Mouse (Mus musculus): ENCODE measurements at regions not wholly inside any gene's neighbourhood (a gene's known extent, or its start where the extent isn't known, plus 50 kb on each side); places are given as distances from the start of the nearest gene placed in this dataset.
"Not testable (repeated sequence)": the region's sequence is repeated elsewhere in the genome, so short reads cannot be mapped to it uniquely, and the experiment has no call there.

- no peak for ATAC-seq (replicated peaks; ENCODE audit: low FRiP score, low TSS enrichment, poor library complexity, severe bottlenecking)
Observed at GRCm38 (mm10) chr8:112238681-112239080, 223.8 kb upstream of the Gm6793 start.

GRCm38 (mm10) chr8:112236751-112237150 is 221.9 kb upstream of the Gm6793 start:
- not testable (repeated sequence) for ATAC-seq (replicated peaks; ENCODE audit: low FRiP score, low TSS enrichment, poor library complexity, severe bottlenecking)

GRCm38 (mm10) chr8:112219656-112220055 is 204.8 kb upstream of the Gm6793 start:
- ATAC-seq (replicated peaks; ENCODE audit: low FRiP score, low TSS enrichment, poor library complexity, severe bottlenecking) = no peak

- no peak for ATAC-seq (replicated peaks; ENCODE audit: low FRiP score, low TSS enrichment, poor library complexity, severe bottlenecking)
Observed at GRCm38 (mm10) chr8:112212170-112212569, 197.3 kb upstream of the Gm6793 start.

GRCm38 (mm10) chr8:112196423-112196822 is 181.6 kb upstream of the Gm6793 start:
- ATAC-seq (replicated peaks; ENCODE audit: low FRiP score, low TSS enrichment, poor library complexity, severe bottlenecking) = no peak

- ATAC-seq (replicated peaks; ENCODE audit: low FRiP score, low TSS enrichment, poor library complexity, severe bottlenecking) = no peak
Observed at GRCm38 (mm10) chr8:112195880-112196279, 181.0 kb upstream of the Gm6793 start.

- ATAC-seq (replicated peaks; ENCODE audit: low FRiP score, low TSS enrichment, poor library complexity, severe bottlenecking) = no peak
Observed at GRCm38 (mm10) chr8:112191846-112192245, 177.0 kb upstream of the Gm6793 start.

GRCm38 (mm10) chr8:112189698-112190097 is 174.9 kb upstream of the Gm6793 start:
- ATAC-seq (replicated peaks; ENCODE audit: low FRiP score, low TSS enrichment, poor library complexity, severe bottlenecking) = no peak

- no peak for ATAC-seq (replicated peaks; ENCODE audit: low FRiP score, low TSS enrichment, poor library complexity, severe bottlenecking)
Observed at GRCm38 (mm10) chr8:112170184-112170583, 155.3 kb upstream of the Gm6793 start.

GRCm38 (mm10) chr8:112156656-112157055 is 141.8 kb upstream of the Gm6793 start:
- no peak for ATAC-seq (replicated peaks; ENCODE audit: low FRiP score, low TSS enrichment, poor library complexity, severe bottlenecking)

- ATAC-seq (replicated peaks; ENCODE audit: low FRiP score, low TSS enrichment, poor library complexity, severe bottlenecking) = no peak
Observed at GRCm38 (mm10) chr8:112138924-112139323, 124.1 kb upstream of the Gm6793 start.

GRCm38 (mm10) chr8:112130196-112130595 is 115.4 kb upstream of the Gm6793 start:
- ATAC-seq (replicated peaks; ENCODE audit: low FRiP score, low TSS enrichment, poor library complexity, severe bottlenecking) = no peak

- ATAC-seq (replicated peaks; ENCODE audit: low FRiP score, low TSS enrichment, poor library complexity, severe bottlenecking) = peak; percentile 74
Observed at GRCm38 (mm10) chr8:112128833-112129518, 114.1 kb upstream of the Gm6793 start.

GRCm38 (mm10) chr8:112111950-112112349 is 97.1 kb upstream of the Gm6793 start:
- ATAC-seq (replicated peaks; ENCODE audit: low FRiP score, low TSS enrichment, poor library complexity, severe bottlenecking) = no peak

GRCm38 (mm10) chr8:112097883-112098635 is 83.2 kb upstream of the Gm6793 start:
- no peak for ATAC-seq (replicated peaks; ENCODE audit: low FRiP score, low TSS enrichment, poor library complexity, severe bottlenecking)

GRCm38 (mm10) chr8:112094881-112095280 is 80.0 kb upstream of the Gm6793 start:
- no peak for ATAC-seq (replicated peaks; ENCODE audit: low FRiP score, low TSS enrichment, poor library complexity, severe bottlenecking)

- ATAC-seq (replicated peaks; ENCODE audit: low FRiP score, low TSS enrichment, poor library complexity, severe bottlenecking) = no peak
Observed at GRCm38 (mm10) chr8:112093554-112093953, 78.7 kb upstream of the Gm6793 start.

GRCm38 (mm10) chr8:112092831-112093230 is 78.0 kb upstream of the Gm6793 start:
- ATAC-seq (replicated peaks; ENCODE audit: low FRiP score, low TSS enrichment, poor library complexity, severe bottlenecking) = no peak

GRCm38 (mm10) chr8:112078621-112079020 is 63.8 kb upstream of the Gm6793 start:
- no peak for ATAC-seq (replicated peaks; ENCODE audit: low FRiP score, low TSS enrichment, poor library complexity, severe bottlenecking)

GRCm38 (mm10) chr8:112072205-112072604 is 57.4 kb upstream of the Gm6793 start:
- no peak for ATAC-seq (replicated peaks; ENCODE audit: low FRiP score, low TSS enrichment, poor library complexity, severe bottlenecking)

GRCm38 (mm10) chr8:112070251-112070650 is 55.4 kb upstream of the Gm6793 start:
- no peak for ATAC-seq (replicated peaks; ENCODE audit: low FRiP score, low TSS enrichment, poor library complexity, severe bottlenecking)

Measured in megakaryocyte-erythroid progenitor cell, adult 5-6 weeks (primary cell).